11 mouse cellular contexts compared by ENCODE assay signal in the genomic region with DNA sequence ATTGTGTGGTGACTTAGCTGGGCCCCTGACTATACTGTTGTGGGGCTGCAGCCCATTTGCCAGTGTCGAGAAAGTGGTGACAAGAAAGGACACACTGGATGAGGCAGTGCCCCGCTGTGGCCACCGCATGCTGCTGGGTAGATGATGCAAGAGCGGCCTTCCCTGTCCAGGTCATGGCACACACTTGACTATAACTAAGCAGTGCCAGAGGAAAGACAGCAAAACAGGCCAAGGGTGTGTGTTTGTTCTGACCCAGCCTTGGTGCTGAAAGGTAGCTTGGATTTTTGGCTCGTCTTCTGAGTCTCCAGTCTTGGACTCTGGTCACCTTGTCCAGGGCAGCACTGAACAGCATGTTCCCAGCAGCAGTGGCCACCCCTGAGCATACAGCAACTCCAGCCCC.
A peak's percentile ranks its signal among the peaks of the same experiment; 100 is the strongest.
DNase-seq lines count a peak whose midpoint lies in the region; ATAC-seq and TF ChIP-seq lines count a peak whose summit lies in the region.
"Had no signal": no experiment of that assay in that cellular context is flagged by ENCODE, and none has a peak within 500 bp of the region (broad histone marks: within the 10 kb centered on the region; RNA-seq: fewer than 3 reads in every experiment).

No protein-coding gene starts in this region.

- peaks cover 11% of the 10 kb centered on the region for H3K36me3 ChIP-seq in hindbrain, postnatal 0 days (ENCODE audit: insufficient read depth, low read length)
- H3K36me3 ChIP-seq in hindbrain, embryonic 14.5 days (replicated peaks; ENCODE audit: control insufficient read depth, insufficient read depth) = peaks cover 27% of the 10 kb centered on the region
- H3K36me3 ChIP-seq in lung, postnatal 0 days (ENCODE audit: insufficient read depth, low read length) = no peaks in the 10 kb centered on the region

- no peak for DNase-seq in hindbrain, postnatal 0 days (ENCODE audit: low spot score)
- no peak for DNase-seq in hindbrain, embryonic 14.5 days (ENCODE audit: low spot score)
- DNase-seq in adrenal gland, postnatal 14 days = peak; percentile 79
- DNase-seq in heart, adult 9 months (ENCODE audit: low spot score in 2 of 2) = peak; percentile 78 to 81
- DNase-seq in lung, postnatal 0 days (ENCODE audit: low spot score) = peak; percentile 13
- no peak for DNase-seq in thymus, postnatal 25 days
- no peak for DNase-seq in embryo, embryonic 11 days
- DNase-seq: cerebellum, adult 11-12 months; spleen, adult 18-20 months had no signal

- H3K9ac ChIP-seq in hindbrain, postnatal 0 days (replicated peaks; ENCODE audit: low read length) = no peak overlapping the region
- H3K9ac ChIP-seq in hindbrain, embryonic 14.5 days = no peak overlapping the region
- H3K9ac ChIP-seq in lung, postnatal 0 days (replicated peaks; ENCODE audit: low read depth) = no peak overlapping the region
- H3K9ac ChIP-seq: embryonic facial prominence, embryonic 13.5 days had no signal

- TF ChIP-seq EP300 in lung, postnatal 0 days (IDR thresholded peaks at IDR 0.05) = no peak

- no peak overlapping the region for H3K4me2 ChIP-seq in hindbrain, postnatal 0 days (ENCODE audit: low read depth, low read length)
- H3K4me2 ChIP-seq in hindbrain, embryonic 14.5 days (replicated peaks) = no peak overlapping the region
- no peak overlapping the region for H3K4me2 ChIP-seq in lung, postnatal 0 days (replicated peaks; ENCODE audit: low read depth, low read length)
- H3K4me2 ChIP-seq: embryonic facial prominence, embryonic 13.5 days had no signal

- H3K27me3 ChIP-seq in hindbrain, postnatal 0 days (ENCODE audit: insufficient read depth, low read length) = no peaks in the 10 kb centered on the region
- no peaks in the 10 kb centered on the region for H3K27me3 ChIP-seq in hindbrain, embryonic 14.5 days (ENCODE audit: control insufficient read depth, insufficient read depth, low read length)
- H3K27me3 ChIP-seq in lung, postnatal 0 days (replicated peaks; ENCODE audit: insufficient read depth, low read length) = no peaks in the 10 kb centered on the region

- ATAC-seq in hindbrain, postnatal 0 days = peak; percentile 25; the same call in 1 of the 2 replicates
- ATAC-seq in hindbrain, embryonic 14.5 days (ENCODE audit: low FRiP score) = no peak
- ATAC-seq in lung, postnatal 0 days = peak; percentile 26
- ATAC-seq: activated CD4-positive, CD25-positive, alpha-beta regulatory T cell, adult 4 months had no signal

- 68% methylated on average over 5 of the region's 5 CpGs for WGBS in hindbrain, postnatal 0 days
- 79% methylated on average over 5 of the region's 5 CpGs for WGBS in hindbrain, embryonic 14.5 days
- WGBS in lung, postnatal 0 days = 74% methylated on average over 5 of the region's 5 CpGs

- 0 out of 2 replicates have a peak overlapping the region, but pooled peaks have one; percentile 2 for H3K27ac ChIP-seq in hindbrain, postnatal 0 days
- no peak overlapping the region for H3K27ac ChIP-seq in hindbrain, embryonic 14.5 days
- no peak overlapping the region for H3K27ac ChIP-seq in lung, postnatal 0 days (ENCODE audit: low read length)
- H3K27ac ChIP-seq: embryonic facial prominence, embryonic 13.5 days had no signal

- no peak overlapping the region for H3K4me3 ChIP-seq in hindbrain, postnatal 0 days (ENCODE audit: low read length)
- H3K4me3 ChIP-seq in hindbrain, embryonic 14.5 days (replicated peaks; ENCODE audit: low read length) = no peak overlapping the region
- H3K4me3 ChIP-seq in lung, postnatal 0 days (ENCODE audit: low read depth, low read length) = no peak overlapping the region
- H3K4me3 ChIP-seq: embryonic facial prominence, embryonic 13.5 days had no signal

- TF ChIP-seq CTCF in hindbrain, postnatal 0 days (IDR thresholded peaks at IDR 0.05; ENCODE audit: low read depth) = 0 out of 2 replicates have a peak, but pooled peaks have one; percentile 15
- TF ChIP-seq CTCF in lung, postnatal 0 days (IDR thresholded peaks at IDR 0.05) = no peak

- no peaks in the 10 kb centered on the region for H3K4me1 ChIP-seq in hindbrain, postnatal 0 days (ENCODE audit: insufficient read depth, low read length)
- 0 out of 2 replicates have a peak, but pooled peaks cover 5% of the 10 kb centered on the region for H3K4me1 ChIP-seq in hindbrain, embryonic 14.5 days (replicated peaks; ENCODE audit: control insufficient read depth, insufficient read depth, low read length)
- no peaks in the 10 kb centered on the region for H3K4me1 ChIP-seq in lung, postnatal 0 days (ENCODE audit: insufficient read depth, low read depth, low read length)

- no peaks in the 10 kb centered on the region for H3K9me3 ChIP-seq in hindbrain, postnatal 0 days (ENCODE audit: low read length)
- no peaks in the 10 kb centered on the region for H3K9me3 ChIP-seq in hindbrain, embryonic 14.5 days (ENCODE audit: control insufficient read depth, low read length)
- H3K9me3 ChIP-seq in lung, postnatal 0 days (ENCODE audit: low read length) = no peaks in the 10 kb centered on the region
- H3K9me3 ChIP-seq: embryonic facial prominence, embryonic 13.5 days had no signal

Comparison
In these comparisons a context has a peak if more than half of its experiments do, and no peak if none do; other contexts are left out.
1. DNase-seq: peak in adrenal gland, postnatal 14 days (single experiment), heart, adult 9 months (2 of 2) and lung, postnatal 0 days (single experiment); none in hindbrain, postnatal 0 days (single experiment), hindbrain, embryonic 14.5 days (single experiment), thymus, postnatal 25 days (single experiment) and embryo, embryonic 11 days (single experiment).